Mouse (Mus musculus) testis, adult 2 months (tissue): ENCODE data around the gene Il2rb.

Experiments
- CTCF ChIP-seq: fragments of 200-500 bp; IDR thresholded peaks from 2 replicates; pipeline ENCODE4 v1.5.1; 2012; ENCODE audit warnings: low read depth, mild to moderate bottlenecking, inconsistent platforms, low read length, moderate library complexity; ENCODE audit not compliant: control insufficient read depth, insufficient read depth, insufficient replicate concordance
- POLR2A ChIP-seq: fragments of 200-500 bp; IDR thresholded peaks from 2 replicates; pipeline ENCODE4 v1.6.1; 2012; ENCODE audit warnings: low read depth, mild to moderate bottlenecking, inconsistent platforms, low read length, moderate library complexity; ENCODE audit not compliant: control insufficient read depth

DNA sequence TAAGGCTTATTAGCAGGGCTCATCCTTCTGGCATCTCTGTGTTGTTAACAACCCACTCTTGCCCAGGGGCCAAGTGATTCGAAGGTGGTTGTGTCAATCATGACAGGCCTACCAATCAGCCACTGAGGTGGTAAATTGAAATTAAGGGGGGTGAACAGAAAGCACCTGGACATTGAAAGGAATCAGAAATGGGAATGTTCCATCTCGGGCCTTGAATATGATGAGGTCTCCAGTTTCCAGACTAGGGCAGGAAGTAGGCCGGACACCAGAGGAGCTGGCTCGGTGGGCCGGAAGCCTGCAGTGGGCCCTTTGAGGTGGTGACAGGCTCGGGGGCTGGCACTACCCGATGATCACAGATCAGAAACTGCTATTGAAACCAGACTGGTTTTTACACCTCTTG is 32.9 kb upstream of the Il2rb start:
- TF ChIP-seq POLR2A (no peak), CTCF (no peak)
